Mouse (Mus musculus): ENCODE data around the gene Abca17. TPM values are rescaled to one million over a fixed set of nuclear protein-coding genes. Genes with fewer than 3 reads are reported as not detected.

Abca17 gene
- polyA plus RNA-seq, 1 experiment from 2014 or later, result not detected

GRCm38 (mm10) chr17:24359006-24359405 lies 8.1 kb upstream of the Abca17 start:
- DNase-seq (ENCODE audit: low spot score) (no peak), ATAC-seq (replicated peaks; ENCODE audit: insufficient number of reproducible peaks, low FRiP score, low TSS enrichment, low read depth) (no peak)
- WGBS, result 85% methylated on average over 8 of the region's 8 CpGs
- no peak overlapping the region for H3K4me2 ChIP-seq (ENCODE audit: low read depth, low read length)
- H3K9me3 ChIP-seq (replicated peaks; ENCODE audit: control insufficient read depth, low read length), result no peaks in the 10 kb centered on the region
- H3K27me3 ChIP-seq (ENCODE audit: control insufficient read depth, insufficient read depth, low read length), result no peaks in the 10 kb centered on the region
- H3K4me1 ChIP-seq (ENCODE audit: control insufficient read depth, insufficient read depth, low read length), result no peaks in the 10 kb centered on the region
- H3K27ac ChIP-seq (replicated peaks; ENCODE audit: low read depth, low read length), result no peak overlapping the region
- no peak overlapping the region for H3K9ac ChIP-seq (replicated peaks; ENCODE audit: low read length)
- H3K4me3 ChIP-seq (ENCODE audit: low read depth, low read length), result no peak overlapping the region
- H3K36me3 ChIP-seq (replicated peaks; ENCODE audit: control insufficient read depth, insufficient read depth, low read depth, low read length), result no peaks in the 10 kb centered on the region

- ATAC-seq (replicated peaks; ENCODE audit: insufficient number of reproducible peaks, low FRiP score, low TSS enrichment, low read depth), result no peak
- 84% methylated on average over 8 of the region's 8 CpGs for WGBS
- H3K9ac ChIP-seq (replicated peaks; ENCODE audit: low read length), result no peak overlapping the region
- no peaks in the 10 kb centered on the region; the same call in 1 of the 2 replicates for H3K4me1 ChIP-seq (ENCODE audit: control insufficient read depth, insufficient read depth, low read length)
- no peaks in the 10 kb centered on the region for H3K36me3 ChIP-seq (replicated peaks; ENCODE audit: control insufficient read depth, insufficient read depth, low read depth, low read length)
- no peak overlapping the region for H3K4me3 ChIP-seq (ENCODE audit: low read depth, low read length)
- H3K9me3 ChIP-seq (replicated peaks; ENCODE audit: control insufficient read depth, low read length), result no peaks in the 10 kb centered on the region
- peaks cover 12% of the 10 kb centered on the region for H3K27me3 ChIP-seq (ENCODE audit: control insufficient read depth, insufficient read depth, low read length)
- no peak overlapping the region for H3K27ac ChIP-seq (replicated peaks; ENCODE audit: low read depth, low read length)
- no peak for DNase-seq (ENCODE audit: low spot score)
- no peak overlapping the region for H3K4me2 ChIP-seq (ENCODE audit: low read depth, low read length)
These were observed 4.4 kb upstream of the Abca17 start for GRCm38 (mm10) chr17:24355284-24355683.

DNA sequence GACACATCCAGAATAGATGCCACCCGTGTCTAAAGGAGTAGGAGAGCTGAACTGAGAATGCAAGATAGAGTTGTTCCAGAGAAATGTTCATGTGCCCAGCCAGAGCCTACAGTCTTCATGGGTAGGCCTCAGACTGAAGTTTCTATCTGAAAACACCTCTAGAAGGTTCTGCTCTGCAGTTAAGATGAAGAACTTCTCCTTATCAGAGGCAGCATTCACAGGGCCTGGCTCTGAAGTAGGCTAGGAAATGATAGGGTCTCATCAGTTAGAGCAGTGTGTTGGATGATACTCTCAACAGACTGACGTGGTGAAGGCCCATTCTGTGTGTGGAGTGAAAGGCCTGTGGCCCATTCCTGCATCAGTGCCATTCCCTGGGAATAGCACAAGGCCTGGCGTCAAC lies 3.1 kb upstream of the Abca17 start:
- Histone ChIP-seq H3K36me3 (replicated peaks; ENCODE audit: control insufficient read depth, insufficient read depth, low read depth, low read length) (no peaks in the 10 kb centered on the region), H3K4me1 (ENCODE audit: control insufficient read depth, insufficient read depth, low read length) (no peaks in the 10 kb centered on the region; the same call in 1 of the 2 replicates), H3K9ac (replicated peaks; ENCODE audit: low read length) (no peak overlapping the region), H3K4me2 (ENCODE audit: low read depth, low read length) (no peak overlapping the region), H3K27me3 (ENCODE audit: control insufficient read depth, insufficient read depth, low read length) (peaks cover 12% of the 10 kb centered on the region), H3K9me3 (replicated peaks; ENCODE audit: control insufficient read depth, low read length) (no peaks in the 10 kb centered on the region), H3K4me3 (ENCODE audit: low read depth, low read length) (no peak overlapping the region), H3K27ac (replicated peaks; ENCODE audit: low read depth, low read length) (no peak overlapping the region)
- no peak for ATAC-seq (replicated peaks; ENCODE audit: insufficient number of reproducible peaks, low FRiP score, low TSS enrichment, low read depth)
- DNase-seq (ENCODE audit: low spot score), result no peak
- 83% methylated on average over 3 of the region's 3 CpGs for WGBS

DNA sequence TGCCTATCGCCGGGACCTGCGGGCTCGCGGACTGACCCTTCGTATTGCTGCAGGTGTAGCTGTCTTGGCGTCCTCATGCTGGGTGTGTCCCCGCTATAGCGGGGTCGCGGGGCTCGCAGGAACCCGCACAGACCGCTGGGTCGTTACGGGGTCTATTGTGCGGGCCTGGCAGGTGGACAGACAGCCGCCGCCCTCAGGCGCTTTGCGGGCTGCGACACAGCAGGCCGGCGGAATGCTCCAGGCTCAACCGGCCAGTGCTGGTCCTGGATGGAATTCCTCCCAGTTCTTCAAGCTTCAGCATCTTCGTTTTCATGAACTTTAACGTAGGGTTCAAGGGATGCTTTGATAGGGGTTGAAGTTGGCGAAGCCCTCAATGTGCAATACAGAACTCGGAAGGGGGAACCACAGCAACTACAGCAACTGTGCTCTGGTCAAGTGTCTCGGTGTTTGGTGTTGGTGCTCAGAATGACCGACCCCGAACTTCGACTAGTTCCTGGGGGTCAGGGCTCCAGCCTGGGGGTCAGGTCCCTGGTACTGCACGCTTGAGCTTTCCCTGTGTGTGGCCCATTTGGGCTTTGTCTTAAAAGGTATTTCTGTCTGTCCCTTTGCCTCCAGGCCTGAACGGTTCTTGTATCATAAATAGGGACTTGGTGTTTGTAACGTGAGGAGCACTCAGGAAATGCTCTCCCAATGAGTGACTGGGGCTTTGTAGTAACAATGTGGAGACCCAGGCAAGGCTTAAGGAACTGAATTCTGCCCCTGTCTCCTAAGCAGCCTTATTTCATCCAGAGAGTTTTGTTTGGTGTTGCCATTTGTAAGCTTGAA lies 1.7 kb upstream of the Abca17 start:
- H3K27ac ChIP-seq (replicated peaks; ENCODE audit: low read depth, low read length), result no peak overlapping the region
- ATAC-seq (replicated peaks; ENCODE audit: insufficient number of reproducible peaks, low FRiP score, low TSS enrichment, low read depth) (peak; percentile 50; the same call in 1 of the 2 replicates), DNase-seq (ENCODE audit: low spot score) (peak; percentile 38)
- H3K4me1 ChIP-seq (ENCODE audit: control insufficient read depth, insufficient read depth, low read length), result no peaks in the 10 kb centered on the region; the same call in 1 of the 2 replicates
- H3K36me3 ChIP-seq (replicated peaks; ENCODE audit: control insufficient read depth, insufficient read depth, low read depth, low read length), result no peaks in the 10 kb centered on the region
- WGBS, result 3% methylated on average over 36 of the region's 36 CpGs
- H3K4me2 ChIP-seq (ENCODE audit: low read depth, low read length), result peak overlapping the region; percentile 96
- peak overlapping the region; percentile 71 for H3K4me3 ChIP-seq (ENCODE audit: low read depth, low read length)
- H3K9me3 ChIP-seq (replicated peaks; ENCODE audit: control insufficient read depth, low read length), result no peaks in the 10 kb centered on the region
- H3K27me3 ChIP-seq (ENCODE audit: control insufficient read depth, insufficient read depth, low read length), result peaks cover 12% of the 10 kb centered on the region
- peak overlapping the region; percentile 71 for H3K9ac ChIP-seq (replicated peaks; ENCODE audit: low read length)

DNA sequence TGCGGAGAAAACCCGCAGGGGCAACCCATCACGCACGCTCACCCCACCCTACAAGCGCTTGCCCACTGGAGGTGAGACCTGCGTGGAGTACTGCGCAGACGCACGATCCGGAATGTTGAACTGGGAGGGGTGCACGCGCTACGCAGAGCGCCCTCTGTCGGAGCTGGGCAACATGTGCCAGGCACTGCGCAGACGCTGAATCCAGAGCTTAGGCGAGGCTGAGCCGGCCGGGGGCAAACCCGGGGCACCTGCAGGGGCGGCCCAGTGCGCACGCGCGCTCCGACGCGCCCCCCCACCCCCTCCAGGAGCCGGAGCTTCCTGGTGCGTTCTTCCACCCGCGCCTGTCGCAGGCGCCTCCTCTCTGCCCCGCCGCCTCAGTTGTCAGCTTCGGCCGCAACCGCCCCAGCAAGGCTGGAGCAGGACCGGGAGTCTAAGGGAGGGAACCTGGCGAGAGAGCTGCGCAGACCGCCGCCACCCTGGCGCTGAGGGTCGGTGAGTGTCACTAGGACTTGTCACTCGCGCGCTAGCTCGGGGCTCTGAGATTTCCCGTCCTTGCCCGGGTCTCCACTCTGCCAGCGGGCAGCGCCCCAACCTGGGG lies 991 bp upstream of the Abca17 start, which contains the start of gene Abca3:
TSS of gene Abca3 (plus strand) at position 191 of the 598 bp plus-strand sequence.
- peak within 1 kb of the TSS; percentile 96 for H3K4me2 ChIP-seq (ENCODE audit: low read depth, low read length)
- ATAC-seq (replicated peaks; ENCODE audit: insufficient number of reproducible peaks, low FRiP score, low TSS enrichment, low read depth) (peak; percentile 94), DNase-seq (ENCODE audit: low spot score) (peak; percentile 96)
- peak within 1 kb of the TSS; percentile 71 for H3K9ac ChIP-seq (replicated peaks; ENCODE audit: low read length)
- H3K27ac ChIP-seq (replicated peaks; ENCODE audit: low read depth, low read length), result no peak within 1 kb of the TSS
- no peaks in the 10 kb centered on the region for H3K9me3 ChIP-seq (replicated peaks; ENCODE audit: control insufficient read depth, low read length)
- peaks cover 12% of the 10 kb centered on the region for H3K27me3 ChIP-seq (ENCODE audit: control insufficient read depth, insufficient read depth, low read length)
- no peaks in the 10 kb centered on the region; the same call in 1 of the 2 replicates for H3K4me1 ChIP-seq (ENCODE audit: control insufficient read depth, insufficient read depth, low read length)
- H3K4me3 ChIP-seq (ENCODE audit: low read depth, low read length), result peak within 1 kb of the TSS; percentile 71
- under 1% methylated on average over 51 of the region's 55 CpGs for WGBS
- H3K36me3 ChIP-seq (replicated peaks; ENCODE audit: control insufficient read depth, insufficient read depth, low read depth, low read length), result no peaks in the 10 kb centered on the region

DNA sequence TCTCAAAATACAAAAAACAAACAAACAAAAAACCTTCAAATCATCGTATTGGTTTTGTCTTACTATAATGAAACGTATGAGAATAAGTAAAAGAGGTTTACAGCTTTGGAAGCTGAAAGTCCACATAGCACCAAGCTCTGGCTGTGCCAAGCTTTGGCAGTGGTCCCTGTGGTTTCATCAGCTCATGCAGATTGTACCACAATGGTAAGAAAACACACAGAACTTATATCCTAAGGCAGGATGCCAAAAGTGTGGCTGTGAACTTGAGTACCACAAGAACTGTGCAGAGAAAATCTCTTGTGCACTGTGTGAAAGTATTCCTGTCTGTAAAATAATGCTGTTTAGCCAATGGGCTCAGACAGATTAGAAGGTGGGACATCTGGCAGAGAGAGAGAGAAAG lies 1.7 kb downstream of the Abca17 start:
- Histone ChIP-seq H3K27ac (replicated peaks; ENCODE audit: low read depth, low read length) (no peak overlapping the region), H3K9me3 (replicated peaks; ENCODE audit: control insufficient read depth, low read length) (no peaks in the 10 kb centered on the region), H3K4me2 (ENCODE audit: low read depth, low read length) (no peak overlapping the region), H3K9ac (replicated peaks; ENCODE audit: low read length) (no peak overlapping the region), H3K4me3 (ENCODE audit: low read depth, low read length) (no peak overlapping the region), H3K27me3 (ENCODE audit: control insufficient read depth, insufficient read depth, low read length) (peaks cover 12% of the 10 kb centered on the region), H3K36me3 (replicated peaks; ENCODE audit: control insufficient read depth, insufficient read depth, low read depth, low read length) (no peaks in the 10 kb centered on the region), H3K4me1 (ENCODE audit: control insufficient read depth, insufficient read depth, low read length) (no peaks in the 10 kb centered on the region; the same call in 1 of the 2 replicates)
- ATAC-seq (replicated peaks; ENCODE audit: insufficient number of reproducible peaks, low FRiP score, low TSS enrichment, low read depth) (no peak), DNase-seq (ENCODE audit: low spot score) (no peak)
- 78% methylated on average over 2 of the region's 2 CpGs for WGBS

DNA sequence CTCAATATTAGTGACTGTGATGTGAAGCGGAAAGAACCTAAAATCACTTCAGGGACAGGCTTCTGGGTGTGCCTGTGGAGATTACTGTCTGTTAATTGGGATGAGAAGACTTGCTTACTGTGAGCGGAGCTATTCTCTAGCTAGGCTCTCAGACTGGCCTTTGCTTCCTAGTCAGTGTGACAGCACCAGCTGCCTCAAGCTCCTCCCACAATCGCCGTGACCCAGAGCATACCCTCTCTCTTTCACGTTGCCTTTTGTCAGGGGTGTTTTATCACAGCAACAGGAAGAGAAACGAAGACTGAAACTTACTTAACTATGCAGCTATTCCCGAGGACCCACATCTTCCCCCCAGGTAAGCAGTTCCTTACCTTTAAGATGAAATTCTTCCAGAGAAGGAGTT lies 4.0 kb downstream of the Abca17 start:
- Histone ChIP-seq H3K27me3 (ENCODE audit: control insufficient read depth, insufficient read depth, low read length) (peaks cover 12% of the 10 kb centered on the region), H3K9ac (replicated peaks; ENCODE audit: low read length) (no peak overlapping the region), H3K4me2 (ENCODE audit: low read depth, low read length) (no peak overlapping the region), H3K36me3 (replicated peaks; ENCODE audit: control insufficient read depth, insufficient read depth, low read depth, low read length) (no peaks in the 10 kb centered on the region), H3K9me3 (replicated peaks; ENCODE audit: control insufficient read depth, low read length) (no peaks in the 10 kb centered on the region), H3K4me3 (ENCODE audit: low read depth, low read length) (no peak overlapping the region), H3K4me1 (ENCODE audit: control insufficient read depth, insufficient read depth, low read length) (no peaks in the 10 kb centered on the region; the same call in 1 of the 2 replicates), H3K27ac (replicated peaks; ENCODE audit: low read depth, low read length) (no peak overlapping the region)
- 62% methylated on average over 7 of the region's 7 CpGs for WGBS
- no peak for ATAC-seq (replicated peaks; ENCODE audit: insufficient number of reproducible peaks, low FRiP score, low TSS enrichment, low read depth)
- no peak for DNase-seq (ENCODE audit: low spot score)

DNA sequence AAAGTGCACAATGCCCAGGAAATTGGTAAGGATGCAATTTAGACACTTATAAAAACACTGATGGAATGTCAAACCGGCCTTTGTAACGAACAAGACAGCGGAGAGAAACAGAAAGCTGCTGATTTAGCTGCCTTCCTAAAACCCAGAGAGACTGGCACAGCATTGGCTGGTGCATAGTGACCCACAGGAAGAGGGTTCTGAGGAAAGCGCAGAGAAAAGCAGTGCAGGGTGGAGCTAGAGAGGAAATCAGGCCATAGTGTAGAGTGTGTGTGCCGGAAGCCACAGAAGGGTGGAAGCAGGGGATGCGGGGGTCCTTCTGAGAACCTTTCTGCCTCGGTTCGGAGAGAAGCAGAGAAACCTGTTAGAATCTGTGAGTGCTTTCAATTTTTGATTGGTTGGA lies 6.2 kb downstream of the Abca17 start:
- H3K9ac ChIP-seq (replicated peaks; ENCODE audit: low read length), result no peak overlapping the region
- H3K27me3 ChIP-seq (ENCODE audit: control insufficient read depth, insufficient read depth, low read length), result no peaks in the 10 kb centered on the region
- H3K36me3 ChIP-seq (replicated peaks; ENCODE audit: control insufficient read depth, insufficient read depth, low read depth, low read length), result no peaks in the 10 kb centered on the region
- no peak overlapping the region for H3K4me2 ChIP-seq (ENCODE audit: low read depth, low read length)
- H3K9me3 ChIP-seq (replicated peaks; ENCODE audit: control insufficient read depth, low read length), result no peaks in the 10 kb centered on the region
- H3K27ac ChIP-seq (replicated peaks; ENCODE audit: low read depth, low read length), result no peak overlapping the region
- no peak for ATAC-seq (replicated peaks; ENCODE audit: insufficient number of reproducible peaks, low FRiP score, low TSS enrichment, low read depth)
- DNase-seq (ENCODE audit: low spot score), result no peak
- WGBS, result 83% methylated on average over 8 of the region's 8 CpGs
- no peaks in the 10 kb centered on the region for H3K4me1 ChIP-seq (ENCODE audit: control insufficient read depth, insufficient read depth, low read length)
- no peak overlapping the region for H3K4me3 ChIP-seq (ENCODE audit: low read depth, low read length)

Measured in embryonic facial prominence, embryonic 11.5 days (tissue).